Mouse (Mus musculus): ENCODE results near the gene Prima1. TPM values are rescaled to one million over a fixed set of nuclear protein-coding genes. Genes with fewer than 3 reads are reported as not detected.

Prima1 gene
- polyA plus RNA-seq, 1 experiment from 2014 or later, result 3.5 TPM

- Histone ChIP-seq H3K4me3 (ENCODE audit: low read depth, low read length) (no peak overlapping the region), H3K4me2 (replicated peaks; ENCODE audit: low read depth, low read length) (no peak overlapping the region), H3K36me3 (ENCODE audit: control insufficient read depth, insufficient read depth, low read length) (no peaks in the 10 kb centered on the region), H3K9ac (replicated peaks; ENCODE audit: low read depth, low read length) (no peak overlapping the region), H3K27ac (ENCODE audit: low read length) (no peak overlapping the region), H3K9me3 (ENCODE audit: control insufficient read depth, low read depth, low read length) (no peaks in the 10 kb centered on the region), H3K4me1 (ENCODE audit: control insufficient read depth, insufficient read depth, low read length) (no peaks in the 10 kb centered on the region), H3K27me3 (ENCODE audit: control insufficient read depth, insufficient read depth, low read length) (no peaks in the 10 kb centered on the region)
- WGBS, result 64% methylated on average over 8 of the region's 8 CpGs
- no peak for ATAC-seq (ENCODE audit: insufficient number of reproducible peaks, insufficient read depth, low FRiP score, low read depth)
Measured at GRCm38 (mm10) chr12:103159016-103159415, 82.9 kb downstream of the Prima1 start.

- Histone ChIP-seq H3K4me1 (ENCODE audit: control insufficient read depth, insufficient read depth, low read length) (no peaks in the 10 kb centered on the region), H3K4me2 (replicated peaks; ENCODE audit: low read depth, low read length) (no peak overlapping the region), H3K36me3 (ENCODE audit: control insufficient read depth, insufficient read depth, low read length) (no peaks in the 10 kb centered on the region), H3K4me3 (ENCODE audit: low read depth, low read length) (no peak overlapping the region), H3K27me3 (ENCODE audit: control insufficient read depth, insufficient read depth, low read length) (no peaks in the 10 kb centered on the region), H3K27ac (ENCODE audit: low read length) (no peak overlapping the region), H3K9ac (replicated peaks; ENCODE audit: low read depth, low read length) (no peak overlapping the region), H3K9me3 (ENCODE audit: control insufficient read depth, low read depth, low read length) (no peaks in the 10 kb centered on the region)
- ATAC-seq (ENCODE audit: insufficient number of reproducible peaks, insufficient read depth, low FRiP score, low read depth), result no peak
- WGBS, result 66% methylated on average over 18 of the region's 18 CpGs
Measured at GRCm38 (mm10) chr12:103157129-103157910, 84.6 kb downstream of the Prima1 start.

- Histone ChIP-seq H3K4me2 (replicated peaks; ENCODE audit: low read depth, low read length) (no peak overlapping the region), H3K9me3 (ENCODE audit: control insufficient read depth, low read depth, low read length) (no peaks in the 10 kb centered on the region), H3K27me3 (ENCODE audit: control insufficient read depth, insufficient read depth, low read length) (no peaks in the 10 kb centered on the region), H3K27ac (ENCODE audit: low read length) (no peak overlapping the region), H3K9ac (replicated peaks; ENCODE audit: low read depth, low read length) (no peak overlapping the region), H3K4me3 (ENCODE audit: low read depth, low read length) (no peak overlapping the region), H3K4me1 (ENCODE audit: control insufficient read depth, insufficient read depth, low read length) (no peaks in the 10 kb centered on the region), H3K36me3 (ENCODE audit: control insufficient read depth, insufficient read depth, low read length) (no peaks in the 10 kb centered on the region)
- no peak for ATAC-seq (ENCODE audit: insufficient number of reproducible peaks, insufficient read depth, low FRiP score, low read depth)
- WGBS, result 66% methylated on average over 3 of the region's 3 CpGs
Measured at GRCm38 (mm10) chr12:103155406-103155805, 86.5 kb downstream of the Prima1 start.

GRCm38 (mm10) chr12:103154927-103155326 is 87.0 kb downstream of the Prima1 start:
- no peaks in the 10 kb centered on the region for H3K27me3 ChIP-seq (ENCODE audit: control insufficient read depth, insufficient read depth, low read length)
- no peak overlapping the region for H3K27ac ChIP-seq (ENCODE audit: low read length)
- no peak for ATAC-seq (ENCODE audit: insufficient number of reproducible peaks, insufficient read depth, low FRiP score, low read depth)
- H3K4me1 ChIP-seq (ENCODE audit: control insufficient read depth, insufficient read depth, low read length), result no peaks in the 10 kb centered on the region
- H3K9ac ChIP-seq (replicated peaks; ENCODE audit: low read depth, low read length), result no peak overlapping the region
- H3K9me3 ChIP-seq (ENCODE audit: control insufficient read depth, low read depth, low read length), result no peaks in the 10 kb centered on the region
- H3K36me3 ChIP-seq (ENCODE audit: control insufficient read depth, insufficient read depth, low read length), result no peaks in the 10 kb centered on the region
- WGBS, result 71% methylated on average over 2 of the region's 2 CpGs
- H3K4me3 ChIP-seq (ENCODE audit: low read depth, low read length), result no peak overlapping the region
- no peak overlapping the region for H3K4me2 ChIP-seq (replicated peaks; ENCODE audit: low read depth, low read length)

- 64% methylated on average over 2 of the region's 2 CpGs for WGBS
- Histone ChIP-seq H3K4me1 (ENCODE audit: control insufficient read depth, insufficient read depth, low read length) (no peaks in the 10 kb centered on the region), H3K27ac (ENCODE audit: low read length) (no peak overlapping the region)
Measured at GRCm38 (mm10) chr12:103150247-103150646, 91.7 kb downstream of the Prima1 start.

More at GRCm38 (mm10) chr12:103150247-103150646, 91.7 kb downstream of the Prima1 start:
- Histone ChIP-seq H3K4me2 (replicated peaks; ENCODE audit: low read depth, low read length) (no peak overlapping the region), H3K9me3 (ENCODE audit: control insufficient read depth, low read depth, low read length) (no peaks in the 10 kb centered on the region), H3K9ac (replicated peaks; ENCODE audit: low read depth, low read length) (no peak overlapping the region), H3K27me3 (ENCODE audit: control insufficient read depth, insufficient read depth, low read length) (no peaks in the 10 kb centered on the region), H3K4me3 (ENCODE audit: low read depth, low read length) (no peak overlapping the region), H3K36me3 (ENCODE audit: control insufficient read depth, insufficient read depth, low read length) (no peaks in the 10 kb centered on the region)
- ATAC-seq (ENCODE audit: insufficient number of reproducible peaks, insufficient read depth, low FRiP score, low read depth), result no peak

Other genes starting within 250 kb of the Prima1 start
- gene Fam181a, start 68.8 kb upstream of the Prima1 start, polyA plus RNA-seq (2014; fragmentation: Nextera tagmentation; extraction: Ambion mirVana), result not detected in 2 replicates
- 22.0 and 22.3 TPM in 2 replicates for gene Asb2, start 113.9 kb upstream of the Prima1 start, polyA plus RNA-seq (2014; fragmentation: Nextera tagmentation; extraction: Ambion mirVana)
- 6.5 and 7.2 TPM in 2 replicates for gene Otub2, start 146.5 kb upstream of the Prima1 start, polyA plus RNA-seq (2014; fragmentation: Nextera tagmentation; extraction: Ambion mirVana)
- gene 9330161L09Rik, start 165.7 kb upstream of the Prima1 start, polyA plus RNA-seq (2014; fragmentation: Nextera tagmentation; extraction: Ambion mirVana), result 0.25 and 0.87 TPM in 2 replicates
- 89.4 and 91.4 TPM in 2 replicates for gene Ddx24, start 183.7 kb upstream of the Prima1 start, polyA plus RNA-seq (2014; fragmentation: Nextera tagmentation; extraction: Ambion mirVana)
- 46.6 and 55.7 TPM in 2 replicates for gene Ifi27, start 192.1 kb upstream of the Prima1 start, polyA plus RNA-seq (2014; fragmentation: Nextera tagmentation; extraction: Ambion mirVana)
- gene Ifi27l2a, start 201.5 kb upstream of the Prima1 start, polyA plus RNA-seq (2014; fragmentation: Nextera tagmentation; extraction: Ambion mirVana), result 16.9 and 17.1 TPM in 2 replicates
- 1.3 and 2.0 TPM in 2 replicates for gene Ifi27l2b, start 215.1 kb upstream of the Prima1 start, polyA plus RNA-seq (2014; fragmentation: Nextera tagmentation; extraction: Ambion mirVana)

Measured in stomach, embryonic 14.5 days (tissue).